Mouse (Mus musculus) erythroblast, embryonic 14.5 days (primary cell): ENCODE data around the gene Rnf17.

ENCODE experiments used
- GATA1 ChIP-seq: IDR thresholded peaks from 2 replicates; pipeline ENCODE4 v1.6.1; 2012; ENCODE audit warnings: low read length, inconsistent platforms, mixed read lengths
- TAL1 ChIP-seq: IDR thresholded peaks from 3 replicates; pipeline ENCODE4 v1.6.1; 2012; ENCODE audit warnings: low read length, inconsistent platforms, mixed read lengths

- TF ChIP-seq TAL1 (no peak), GATA1 (no peak)
Measured at GRCm38 (mm10) chr14:56364711-56365237, 37.6 kb upstream of the Rnf17 start, which contains the start of gene Atp12a.
